Mouse (Mus musculus) embryo, embryonic 9.5 days (tissue): ENCODE results near the gene Msh5.
"Not testable (repeated sequence)": the region's sequence is repeated elsewhere in the genome, so short reads cannot be mapped to it uniquely, and the experiment has no call there.

Experiments
- DNase-seq: peaks from one replicate; pipeline ENCODE4 v3.0.0-alpha.2; 2017; ENCODE audit errors: extremely low spot score

Msh5 gene

DNA sequence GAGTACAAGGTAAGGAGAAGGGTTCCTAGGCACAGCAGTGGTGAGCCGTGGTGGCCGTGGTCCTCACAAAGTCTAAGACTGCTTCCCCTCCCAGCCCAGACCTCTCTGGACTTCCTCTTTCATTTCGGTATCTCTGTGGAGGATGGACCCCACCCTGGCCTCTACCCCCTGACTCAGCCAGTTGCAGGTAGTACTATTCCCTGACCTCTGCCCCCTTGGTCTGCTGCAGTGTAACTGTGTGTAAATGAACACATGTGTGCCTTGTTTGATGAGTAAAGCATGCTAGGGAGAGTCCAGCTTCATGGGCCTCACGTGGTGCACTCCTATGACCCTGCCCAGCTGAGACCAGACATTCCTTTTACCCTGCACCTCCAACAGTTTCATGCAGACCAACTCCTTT is 22.8 kb downstream of the Msh5 start:
- no peak for DNase-seq

DNA sequence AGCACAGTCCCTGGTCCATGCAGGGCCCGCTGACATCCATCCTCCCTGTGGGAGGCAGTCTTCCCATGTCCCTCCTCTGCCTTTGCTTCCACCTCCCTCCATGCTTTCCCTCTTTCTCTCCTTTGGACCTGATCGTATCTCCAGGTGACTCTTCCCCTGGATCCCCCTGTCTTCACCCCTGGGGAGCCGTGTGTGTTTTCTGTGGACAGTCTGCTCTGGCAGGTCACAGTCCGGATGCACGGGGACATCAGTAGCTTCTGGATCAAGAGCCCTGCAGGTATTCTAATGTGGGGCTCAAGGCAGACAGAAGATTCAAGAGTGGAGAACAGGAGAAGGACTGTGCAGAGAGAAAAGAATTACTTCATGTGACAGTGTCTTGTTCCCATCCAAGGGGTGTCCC is 23.3 kb downstream of the Msh5 start:
- no peak for DNase-seq

DNA sequence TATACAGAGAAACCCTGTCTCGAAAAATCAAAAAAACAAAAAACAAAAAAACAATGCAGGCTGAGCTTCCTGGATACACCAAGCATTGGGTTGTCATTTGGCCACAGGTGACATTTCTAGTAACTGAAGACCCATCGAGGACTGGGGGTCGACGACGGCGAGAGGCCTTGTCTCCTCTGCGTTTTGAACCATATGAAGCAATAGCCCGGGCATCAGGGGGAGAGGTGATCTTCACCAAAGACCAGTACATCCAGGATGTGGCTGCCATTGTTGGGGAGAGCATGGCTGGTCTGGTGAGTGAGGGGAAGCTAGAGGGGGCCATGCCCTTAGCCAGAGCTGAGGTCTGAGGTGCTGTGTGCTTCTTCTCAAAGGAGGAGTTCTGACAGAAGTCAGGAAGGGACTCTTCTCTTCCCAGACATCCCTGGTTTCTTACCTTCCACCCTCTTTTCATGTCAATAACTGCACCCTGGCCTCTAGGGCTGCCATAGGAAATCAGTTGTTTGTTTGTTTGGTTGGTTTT is 23.9 kb downstream of the Msh5 start:
- no peak for DNase-seq

DNA sequence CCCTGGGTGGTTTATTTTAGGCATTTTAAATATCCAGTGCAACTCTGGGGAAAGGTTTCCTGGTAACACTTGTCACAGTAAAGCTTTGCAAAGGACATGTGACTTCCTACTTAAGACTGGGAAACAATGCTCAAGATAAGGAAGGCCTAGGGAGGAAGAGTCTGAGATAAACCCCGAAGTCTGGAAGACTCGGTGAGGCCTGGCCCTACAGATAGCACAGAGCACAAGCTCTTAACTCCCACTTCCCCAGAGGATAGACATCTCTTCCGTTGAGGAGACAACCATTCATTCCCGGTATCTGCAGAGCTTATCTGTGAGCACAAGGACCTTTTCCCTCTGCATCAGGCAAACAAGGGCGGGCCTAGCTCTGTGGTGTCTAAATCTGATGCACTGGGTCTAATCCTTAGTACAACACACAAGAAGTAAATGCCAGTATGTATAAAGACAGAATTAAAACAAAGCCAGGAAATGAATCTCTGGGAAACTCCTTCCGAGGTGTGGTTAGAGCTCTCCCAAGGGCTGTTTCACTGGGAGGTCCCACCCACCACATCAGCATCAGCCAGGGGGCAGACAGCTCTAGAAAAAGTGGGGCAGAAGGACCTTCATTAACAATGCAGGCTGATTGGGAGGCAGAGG is 24.6 kb downstream of the Msh5 start:
- no peak for DNase-seq

DNA sequence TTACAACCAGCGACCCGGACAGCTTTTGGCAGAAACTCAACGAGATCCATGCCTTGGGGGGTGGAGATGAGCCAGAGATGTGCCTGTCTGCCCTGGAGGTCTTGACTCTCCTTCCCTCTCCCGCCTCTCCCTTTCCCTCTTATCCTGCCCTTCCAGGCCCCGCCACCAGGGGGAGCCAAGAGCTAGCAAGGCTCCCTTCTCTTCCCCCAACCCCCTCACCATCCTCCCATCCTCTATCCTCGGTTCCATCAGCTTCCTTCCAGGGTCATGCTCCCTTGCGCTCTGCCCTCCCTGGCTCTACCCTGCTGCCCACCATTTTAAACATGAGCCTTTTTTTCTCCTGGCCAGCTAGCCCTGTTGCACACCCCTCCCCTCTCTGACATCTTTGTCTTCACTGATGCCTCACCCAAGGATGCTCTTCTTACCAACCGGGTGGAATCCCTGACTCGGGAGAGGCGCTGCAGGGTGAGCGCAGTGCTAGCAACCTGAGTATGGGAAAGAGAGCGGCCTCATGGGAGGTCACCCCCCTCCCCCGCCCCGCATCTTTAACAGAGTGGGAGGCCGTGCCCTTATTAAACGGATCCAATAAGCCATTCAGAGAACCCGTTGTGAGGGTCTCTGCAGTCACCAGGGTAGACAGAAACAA is 25.3 kb downstream of the Msh5 start:
- peak; percentile 92 for DNase-seq

DNA sequence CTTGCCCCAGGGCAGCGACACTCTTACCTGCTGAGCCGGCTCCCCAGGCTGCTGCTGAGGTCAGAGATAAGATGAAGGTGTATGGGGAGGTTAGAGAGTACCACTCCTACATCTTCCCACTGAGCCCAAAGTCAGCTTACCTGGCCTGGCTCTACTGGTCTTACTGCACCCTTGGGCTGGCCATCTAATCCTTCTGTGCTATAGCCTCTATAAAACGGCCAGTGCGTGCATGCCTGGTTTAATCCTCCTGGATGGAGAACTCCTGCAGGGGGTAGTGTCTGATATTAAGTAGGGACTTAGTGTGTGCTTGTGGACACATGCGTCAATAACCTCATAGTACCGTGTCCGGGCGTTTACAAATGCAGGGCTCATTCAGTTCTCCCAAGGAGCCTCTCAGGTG is 26.0 kb downstream of the Msh5 start:
- no peak for DNase-seq

DNA sequence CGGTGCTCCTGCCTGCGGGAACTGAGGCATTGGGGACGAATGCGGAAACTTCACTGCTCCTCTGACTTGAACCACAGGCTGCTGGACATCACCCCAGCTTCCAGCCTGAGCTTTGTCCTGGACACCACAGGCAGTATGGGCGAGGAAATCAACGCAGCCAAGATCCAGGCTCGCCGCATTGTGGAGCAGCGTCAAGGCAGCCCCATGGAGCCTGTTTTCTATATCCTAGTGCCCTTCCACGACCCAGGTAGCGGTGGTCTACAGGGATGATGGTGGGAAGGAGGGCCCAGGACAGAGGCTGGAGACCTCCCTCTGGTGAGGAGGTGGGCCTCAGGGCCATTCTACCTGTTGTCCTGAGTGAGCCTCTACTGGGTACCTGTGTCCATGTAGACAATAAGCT is 26.7 kb downstream of the Msh5 start:
- no peak for DNase-seq

DNA sequence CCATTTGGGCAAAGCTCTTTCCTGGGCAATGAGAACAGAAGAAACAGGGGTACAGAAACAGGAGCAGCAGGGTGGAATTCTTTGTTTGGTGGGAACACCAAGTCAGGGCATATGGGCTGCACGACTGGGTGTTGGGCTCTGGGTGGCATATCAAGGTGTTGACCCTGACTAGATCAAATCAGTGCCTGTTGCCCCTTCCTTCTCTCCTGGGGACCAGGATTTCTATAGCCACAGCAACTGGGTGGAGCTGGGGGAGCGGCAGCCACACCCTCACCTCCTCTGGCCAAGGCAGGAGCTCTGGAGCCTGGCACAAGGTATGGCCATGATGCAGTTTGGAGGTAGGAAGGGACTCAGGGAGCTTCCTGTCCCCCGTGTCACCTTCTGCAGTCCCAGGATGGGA is 28.4 kb downstream of the Msh5 start:
- DNase-seq, result no peak

DNA sequence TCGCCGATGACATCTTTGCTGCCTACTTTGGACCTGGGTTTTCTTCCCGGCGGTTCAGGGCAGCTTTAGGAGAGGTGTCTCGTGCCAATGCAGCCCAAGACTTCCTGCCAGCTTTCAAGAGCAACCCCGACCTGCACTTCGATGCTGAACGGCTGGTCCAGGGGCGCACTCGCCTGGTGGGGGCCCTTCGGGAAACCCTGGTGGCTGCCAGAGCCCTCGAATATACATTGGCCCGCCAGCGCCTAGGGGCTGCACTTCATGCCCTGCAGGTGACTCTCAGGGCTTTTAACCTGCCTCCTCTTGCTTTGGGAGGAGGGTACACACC is 28.9 kb downstream of the Msh5 start:
- no peak for DNase-seq

DNA sequence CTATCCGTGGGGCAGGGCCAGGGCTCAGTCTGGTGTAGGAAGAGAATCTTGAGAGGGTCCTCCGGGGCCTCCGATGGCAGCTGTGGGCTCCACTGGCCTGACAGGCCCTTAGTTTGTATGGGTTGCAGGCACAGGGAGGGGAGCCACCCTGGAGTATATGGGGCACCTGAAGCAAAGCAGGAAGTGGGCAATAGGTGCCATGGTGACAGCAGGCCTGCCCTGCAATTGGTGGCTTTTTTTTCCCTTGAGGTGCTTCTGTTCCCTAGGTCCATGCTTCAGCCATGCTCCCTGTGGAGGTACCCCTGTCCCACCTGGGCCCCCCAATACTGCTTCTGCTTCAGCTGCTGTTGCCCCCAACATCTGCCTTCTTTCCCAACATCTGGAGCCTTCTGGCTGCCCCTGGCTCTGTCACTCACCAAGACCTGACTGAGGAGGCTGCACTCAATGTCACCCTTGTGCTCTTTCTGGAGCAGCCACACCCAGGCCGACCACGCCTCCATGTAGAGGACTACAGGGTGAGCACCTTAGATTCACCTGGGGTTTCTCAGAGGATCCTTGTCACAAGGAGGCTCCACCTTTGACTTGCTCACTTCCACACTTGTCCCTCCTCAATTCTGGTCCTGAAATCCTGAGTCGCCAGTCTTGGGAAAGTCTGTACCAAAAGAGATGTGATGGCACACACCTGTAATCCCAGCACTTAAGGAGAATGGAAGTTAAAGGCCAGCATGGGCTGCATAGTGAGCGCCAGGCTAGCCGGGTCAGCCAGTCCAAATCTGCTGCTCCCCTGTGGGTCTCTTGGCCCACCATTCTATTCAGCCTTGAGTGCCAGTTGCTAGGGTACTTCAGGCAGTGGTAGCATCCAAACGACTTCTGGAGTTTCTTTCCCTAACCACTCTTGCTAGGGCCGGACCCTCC is 29.5 kb downstream of the Msh5 start:
- no peak for DNase-seq

DNA sequence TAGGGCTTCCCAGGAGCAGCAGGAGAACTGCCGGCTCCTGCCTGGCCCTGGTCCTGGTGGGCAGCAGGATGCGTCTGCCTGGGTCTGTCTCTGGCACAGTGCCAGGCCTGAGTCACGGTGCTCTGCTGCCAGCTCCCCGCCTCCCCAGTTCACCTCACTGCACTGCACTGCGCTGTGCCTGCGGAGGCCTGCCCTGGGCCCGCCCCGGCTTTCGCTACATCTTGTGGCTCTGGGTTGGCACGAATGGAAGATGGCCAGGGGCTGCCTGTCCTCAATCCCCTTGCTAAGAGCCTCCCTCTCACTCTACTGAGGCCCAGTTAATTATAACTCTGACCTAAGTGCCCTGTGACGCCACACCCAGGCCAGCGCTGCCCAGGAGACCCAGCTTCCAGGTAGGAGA is 30.2 kb downstream of the Msh5 start, which contains the start of gene Vwa7:
TSS of gene Vwa7 (plus strand) at position 204 of the 400 bp plus-strand sequence.
- DNase-seq, result no peak

DNA sequence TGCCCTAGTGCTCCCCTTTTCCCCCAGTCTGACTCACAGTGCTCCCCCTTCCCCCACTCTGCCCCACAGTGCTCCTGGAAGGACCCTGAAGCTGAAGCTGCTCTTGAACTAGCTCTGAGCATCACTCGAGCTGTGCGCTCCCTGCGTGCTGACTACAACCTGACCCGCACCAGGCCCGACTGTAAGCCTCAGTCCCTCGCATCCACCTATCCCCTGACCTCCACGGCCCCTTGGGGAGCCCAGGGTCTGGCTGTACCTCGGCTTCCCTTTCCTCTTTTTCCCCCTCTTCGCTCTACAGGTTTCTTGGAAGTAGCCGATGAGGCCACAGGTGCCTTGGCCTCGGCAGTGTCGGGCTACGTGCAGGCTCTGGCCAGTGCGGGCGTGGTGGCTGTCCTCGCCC is 31.2 kb downstream of the Msh5 start:
- no peak for DNase-seq

DNA sequence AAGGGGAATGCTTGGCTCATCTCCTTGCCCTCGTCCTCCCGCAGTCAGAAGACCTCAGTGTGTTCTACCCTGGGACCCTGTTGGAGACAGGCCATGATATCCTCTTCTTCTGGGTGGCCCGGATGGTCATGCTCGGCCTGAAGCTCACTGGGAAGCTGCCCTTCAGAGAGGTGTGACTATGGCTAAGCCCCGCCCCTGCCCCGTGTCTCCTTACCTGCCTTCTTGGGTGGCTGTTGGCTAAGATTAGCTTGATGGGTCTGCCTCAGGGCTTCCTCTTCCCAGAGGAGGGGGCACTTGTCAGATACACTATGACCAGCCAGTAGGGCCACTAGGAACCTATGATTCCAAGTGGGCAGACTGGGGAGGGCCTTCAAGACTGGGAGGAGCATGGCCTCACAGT is 33.3 kb downstream of the Msh5 start:
- DNase-seq, result no peak

DNA sequence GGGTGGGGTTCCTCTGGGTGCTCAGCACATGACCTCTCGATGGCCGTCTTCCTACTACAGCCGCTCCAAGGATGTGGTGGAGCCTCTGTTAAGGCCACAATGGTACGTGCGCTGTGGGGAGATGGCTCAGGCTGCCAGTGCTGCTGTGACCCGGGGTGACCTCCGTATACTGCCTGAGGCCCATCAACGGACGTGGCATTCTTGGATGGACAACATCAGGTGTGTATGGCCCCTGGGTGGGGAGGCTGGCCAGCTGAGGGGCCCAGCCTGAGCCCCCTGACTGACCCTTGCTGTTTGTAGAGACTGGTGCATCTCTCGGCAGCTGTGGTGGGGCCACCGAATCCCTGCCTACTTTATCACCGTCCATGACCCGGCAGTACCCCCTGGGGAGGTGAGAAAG is 34.1 kb downstream of the Msh5 start:
- no peak for DNase-seq

DNA sequence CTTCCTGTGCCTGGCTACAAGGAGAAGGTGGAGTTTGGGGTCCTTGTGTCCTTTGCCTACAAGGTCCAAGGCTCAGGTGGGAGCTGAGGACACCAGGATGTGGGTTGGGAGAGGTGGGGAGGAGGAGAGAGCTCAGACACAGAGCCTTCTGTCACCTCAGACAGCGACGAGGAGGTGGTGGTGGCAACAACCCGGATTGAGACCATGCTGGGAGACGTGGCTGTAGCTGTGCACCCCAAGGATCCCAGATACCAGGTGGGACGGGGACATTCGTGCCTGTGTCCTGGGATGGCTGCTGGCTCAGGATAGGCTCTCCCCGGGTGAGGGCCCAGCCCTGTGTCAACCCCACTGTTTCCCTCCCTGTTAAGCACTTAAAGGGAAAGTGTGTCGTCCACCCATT is 35.1 kb downstream of the Msh5 start:
- DNase-seq, result no peak

DNA sequence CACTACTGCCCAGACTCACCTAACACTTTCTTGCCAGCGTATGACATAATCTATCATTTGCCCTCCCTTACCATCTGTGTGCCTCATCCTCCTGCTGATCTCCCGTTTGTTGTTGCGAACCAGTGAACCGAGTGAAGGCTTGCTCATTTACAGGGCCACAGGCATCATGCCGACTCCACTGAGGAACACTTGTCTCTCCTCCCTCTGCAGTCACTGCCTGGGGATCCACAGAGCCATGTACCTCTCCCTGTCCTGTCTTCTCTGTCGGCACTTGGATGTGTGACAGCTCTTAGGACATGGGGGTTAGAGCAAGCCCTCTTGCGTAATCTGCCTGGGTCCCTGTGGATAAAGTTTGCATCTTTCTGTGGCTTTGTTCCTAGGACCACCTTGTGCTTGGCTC is 37.0 kb downstream of the Msh5 start:
- DNase-seq, result no peak

DNA sequence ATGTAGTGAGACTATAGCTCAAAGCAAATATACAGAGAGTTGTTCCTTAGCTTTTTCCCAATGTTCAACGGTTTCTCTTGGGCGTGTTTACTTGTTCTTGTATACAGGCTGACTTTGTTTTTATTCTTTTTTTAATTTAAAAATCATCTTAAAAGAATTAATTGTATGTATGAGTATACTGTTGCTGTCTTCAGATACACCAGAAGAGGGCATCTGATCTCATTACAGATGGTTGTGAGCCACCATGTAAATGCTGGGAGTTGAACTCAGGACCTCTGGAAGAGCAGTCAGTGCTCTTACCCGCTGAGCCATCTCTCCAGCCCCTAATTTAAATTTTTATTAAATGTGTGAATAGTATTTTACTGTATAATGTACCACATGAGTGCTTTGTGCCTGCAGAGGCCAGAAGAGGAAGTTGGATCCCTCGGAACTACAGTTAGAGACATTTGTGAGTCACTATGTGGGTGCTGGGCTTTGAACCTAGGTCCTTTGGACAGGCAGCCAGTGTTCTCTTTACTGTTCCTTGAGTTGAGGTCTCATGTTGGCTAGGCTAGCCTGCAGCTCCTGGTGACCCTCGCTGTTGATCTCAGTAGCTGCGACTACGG is 39.1 kb downstream of the Msh5 start:
- DNase-seq, result no peak

DNA sequence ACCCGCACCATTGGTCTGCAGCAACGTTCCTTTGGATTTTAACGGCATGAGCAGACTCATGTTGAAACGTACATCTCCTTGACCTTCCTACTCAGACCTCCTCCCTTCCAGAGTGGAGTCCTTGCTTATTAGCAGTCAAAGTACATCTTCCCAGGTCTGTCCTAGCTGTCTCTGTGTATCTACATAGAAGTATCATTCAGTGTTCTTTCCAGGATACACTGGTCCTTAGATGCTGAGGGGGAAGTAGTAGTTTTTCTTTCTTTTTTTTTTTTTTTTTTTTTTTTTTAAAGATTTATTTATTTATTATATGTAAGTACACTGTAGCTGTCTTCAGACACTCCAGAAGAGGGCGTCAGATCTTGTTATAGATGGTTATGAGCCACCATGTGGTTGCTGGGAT is 40.6 kb downstream of the Msh5 start:
- not testable (repeated sequence) for DNase-seq

DNA sequence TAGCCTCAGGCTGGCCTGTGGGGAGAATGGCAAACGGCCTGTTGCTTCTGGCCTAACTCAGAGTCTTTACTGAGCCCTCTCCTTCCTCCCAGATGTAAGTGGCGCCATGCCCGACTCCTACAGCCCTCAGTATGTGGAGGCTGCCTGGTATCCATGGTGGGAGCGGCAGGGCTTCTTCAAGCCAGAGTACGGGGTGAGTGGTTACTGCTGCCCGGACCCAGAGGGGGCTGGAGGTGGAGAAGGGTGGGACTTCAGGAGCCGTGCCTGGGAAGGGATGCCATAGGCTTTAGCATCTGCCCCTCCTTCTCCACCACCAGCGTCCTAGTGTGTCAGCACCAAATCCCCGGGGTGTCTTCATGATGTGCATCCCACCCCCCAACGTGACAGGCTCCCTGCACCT is 41.4 kb downstream of the Msh5 start:
- no peak for DNase-seq

DNA sequence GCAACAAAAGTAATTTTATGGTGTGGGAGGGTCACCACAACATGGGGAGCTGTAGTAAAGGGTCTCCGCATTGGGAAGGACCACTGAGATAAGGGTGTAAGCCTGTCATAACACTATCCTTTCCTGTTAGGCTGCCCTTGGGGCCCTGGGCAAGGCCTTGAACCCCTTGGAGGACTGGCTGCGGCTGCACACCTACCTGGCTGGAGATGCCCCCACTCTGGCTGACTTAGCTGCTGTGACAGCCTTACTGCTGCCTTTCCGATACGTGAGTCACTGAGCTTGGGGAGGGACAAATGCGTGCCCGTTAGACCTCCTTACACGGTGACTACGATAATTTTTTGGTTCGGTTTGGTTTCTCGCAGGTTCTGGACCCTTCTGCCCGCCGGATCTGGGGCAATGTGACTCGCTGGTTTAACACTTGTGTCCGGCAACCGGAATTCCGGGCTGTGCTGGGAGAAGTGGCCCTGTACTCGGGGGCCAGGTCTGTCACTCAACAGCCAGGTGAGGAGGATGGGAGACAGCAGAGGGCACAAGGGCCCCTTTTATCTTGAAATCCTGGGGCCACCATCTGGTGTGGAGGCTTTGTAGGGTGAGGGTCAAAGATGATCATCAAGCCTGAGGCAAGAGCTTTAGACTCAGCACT is 42.3 kb downstream of the Msh5 start:
- no peak for DNase-seq

DNA sequence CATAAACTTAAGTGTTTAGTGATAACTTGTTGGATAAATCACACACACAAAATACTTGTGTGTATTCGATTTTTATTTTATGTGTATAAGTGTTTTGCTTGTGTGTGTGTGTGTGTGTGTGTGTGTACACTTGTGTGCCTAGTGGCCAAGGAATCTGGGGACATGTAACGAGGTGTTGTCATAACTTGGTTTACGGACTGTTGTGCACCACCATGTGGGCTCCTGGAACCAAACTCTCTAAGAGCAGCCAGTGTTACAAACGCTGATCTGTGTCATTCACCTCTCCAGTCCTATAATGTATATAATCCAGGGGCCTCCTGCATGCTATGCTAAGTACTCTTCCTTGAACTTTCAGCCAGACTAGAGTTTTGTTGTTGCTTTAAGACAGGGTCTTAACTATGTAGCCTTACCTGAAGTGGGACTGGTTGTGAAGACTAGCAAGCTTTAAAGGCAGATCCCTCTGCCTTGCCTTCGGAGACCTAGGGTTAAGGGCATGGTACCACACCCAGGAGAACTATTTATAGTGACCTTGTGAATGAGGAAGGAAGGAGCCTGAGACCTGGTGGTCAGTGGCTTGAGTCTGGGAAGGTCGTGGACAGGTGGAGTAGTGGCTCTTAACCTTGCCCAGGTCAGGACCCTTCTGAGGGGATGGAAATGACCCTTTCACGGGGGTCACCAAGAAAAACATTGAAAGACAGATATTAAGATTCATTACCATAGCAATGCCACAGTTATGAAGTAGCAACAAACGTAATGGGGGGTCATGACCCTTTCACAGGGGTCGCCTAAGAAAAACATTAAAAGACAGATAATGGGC is 43.3 kb downstream of the Msh5 start:
- no peak for DNase-seq
